Mouse (Mus musculus) ES-Bruce4 (cell line): ENCODE measurements at regions not wholly inside any gene's neighbourhood (a gene's known extent, or its start where the extent isn't known, plus 50 kb on each side); places are given as distances from the start of the nearest gene placed in this dataset.

Experiments used
- CTCF ChIP-seq: IDR thresholded peaks from one replicate; pipeline ENCODE4 v1.8.1; 2011; ENCODE audit warnings: low read depth, low read length
- POLR2A ChIP-seq: IDR thresholded peaks from one replicate; pipeline ENCODE4 v1.8.1; 2011; ENCODE audit warnings: low read length; ENCODE audit not compliant: insufficient read depth

- no peak for TF ChIP-seq POLR2A
- TF ChIP-seq CTCF = no peak
Measured at GRCm38 (mm10) chr3:45204392-45205043, 173.7 kb upstream of the Pcdh10 start.
